Mouse (Mus musculus) heart, adult 2 months (tissue): Measurements from ENCODE around the gene Pla2g6. TPM values are rescaled to one million over a fixed set of nuclear protein-coding genes. Genes with fewer than 3 reads are reported as not detected.

Experiments
- DNase-seq, 2 experiments: peaks; one replicate each; pipeline ENCODE4 v3.0.0; 2021
- H3K27ac ChIP-seq: fragments of 200-600 bp; 2 replicates; pipeline ENCODE4 v1.8.1; 2022
- H3K27me3 ChIP-seq: fragments of 200-500 bp; 2 replicates; pipeline ENCODE4 v1.6.1; 2012; ENCODE audit warnings: mild to moderate bottlenecking, low read length, inconsistent platforms, mixed read lengths; ENCODE audit not compliant: control insufficient read depth, insufficient read depth
- H3K36me3 ChIP-seq: fragments of 200-500 bp; 2 replicates; pipeline ENCODE4 v1.6.1; 2012; ENCODE audit warnings: low read length, inconsistent platforms; ENCODE audit not compliant: control insufficient read depth, insufficient read depth
- H3K4me1 ChIP-seq: fragments of 200-500 bp; 2 replicates; pipeline ENCODE4 v1.6.1; 2011; ENCODE audit warnings: low read length; ENCODE audit not compliant: control insufficient read depth, insufficient read depth
- H3K4me3 ChIP-seq: fragments of 200-600 bp; 2 replicates; pipeline ENCODE4 v1.8.1; 2022
- H3K79me2 ChIP-seq: fragments of 200-500 bp; replicated peaks from 2 replicates; pipeline ENCODE4 v1.6.1; 2012; ENCODE audit warnings: mild to moderate bottlenecking, inconsistent platforms, low read length, moderate library complexity, mixed read lengths; ENCODE audit not compliant: control insufficient read depth, insufficient read depth
- H3K9ac ChIP-seq: fragments of 200-500 bp; 2 replicates; pipeline ENCODE4 v1.6.1; 2012; ENCODE audit warnings: low read depth, mild to moderate bottlenecking, control low read depth, inconsistent platforms, low read length, mixed read lengths
- CTCF ChIP-seq: fragments of 200-600 bp; IDR thresholded peaks from 2 replicates; pipeline ENCODE4 v1.8.1; 2022; ENCODE audit warnings: antibody characterized with exemption, mild to moderate bottlenecking, moderate library complexity
- EP300 ChIP-seq: fragments of 200-500 bp; IDR thresholded peaks from 2 replicates; pipeline ENCODE4 v1.6.1; 2011; ENCODE audit warnings: low read depth, low read length, control low read depth; ENCODE audit not compliant: insufficient read depth
- POLR2A ChIP-seq: fragments of 200-500 bp; IDR thresholded peaks from 2 replicates; pipeline ENCODE4 v1.6.1; 2011; ENCODE audit warnings: mild to moderate bottlenecking, low read depth, low read length, control low read depth; ENCODE audit not compliant: insufficient read depth
- WGBS: fragments of 180-500 bp; shearing (Covaris S2); methylation state at CpG from one replicate; pipeline ENCODE4 v1.1.7; 2018; 5-methylcytosine and 5-hydroxymethylcytosine counted together
- intact Hi-C: fragments of 180-260 bp; cut with DNase I; formaldehyde crosslinking; loops from one replicate; pipeline ENCODE4 v1.15.1; 2025
- polyA plus RNA-seq: library from polyadenylated mRNA; depleted of rRNA; stranded (reverse); fragments of >200 nt; gene quantifications from 2 replicates; pipeline ENCODE4 v1.2.3, GENCODE M21; 2012
- total RNA-seq, 2 experiments: library from RNA; stranded (reverse); gene quantifications; 2 replicates each; pipeline ENCODE4 v1.2.3; 2021

The Pla2g6 gene
- total and polyA plus RNA-seq, 3 experiments = 10.7 to 14.0 (median 11.0) TPM

DNA sequence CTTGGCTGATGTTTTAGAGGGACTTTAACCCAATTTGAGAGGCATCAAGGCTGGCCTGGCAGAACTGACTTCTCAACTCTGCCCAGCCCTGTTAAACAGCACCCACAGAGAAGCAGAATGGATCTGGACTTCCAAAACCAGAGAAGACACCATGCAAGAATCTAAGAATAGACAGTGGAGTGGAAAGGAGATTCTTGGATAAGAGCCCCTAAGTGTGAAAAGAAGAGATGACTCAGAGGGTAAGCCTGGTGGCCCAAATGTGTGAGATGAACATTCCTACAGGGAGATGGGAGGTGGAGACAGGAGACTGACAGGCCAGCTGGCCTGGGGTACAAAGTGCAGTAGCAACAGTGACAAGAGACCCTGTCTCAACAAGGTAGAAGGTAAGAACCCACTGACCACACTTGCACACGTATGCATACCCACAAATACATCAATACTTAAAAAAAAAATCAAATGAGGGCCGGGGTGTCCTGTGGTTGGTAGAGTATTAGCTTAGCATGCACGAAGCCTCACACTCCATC, 65.3 kb downstream of the Pla2g6 start:
- H3K4me1 ChIP-seq = no peaks in the 10 kb centered on the region
- no peak overlapping the region for H3K4me3 ChIP-seq
- H3K9ac ChIP-seq = no peak overlapping the region
- DNase-seq = no peak
- TF ChIP-seq EP300 (no peak), CTCF (no peak), POLR2A (no peak)
- H3K27me3 ChIP-seq = peaks cover 5% of the 10 kb centered on the region; the same call in 1 of the 2 replicates
- intact Hi-C loops = no loop called here
- no peak overlapping the region for H3K27ac ChIP-seq
- WGBS = 93% methylated on average over 3 of the region's 3 CpGs
- H3K36me3 ChIP-seq = no peaks in the 10 kb centered on the region
- H3K79me2 ChIP-seq = no peaks in the 10 kb centered on the region

DNA sequence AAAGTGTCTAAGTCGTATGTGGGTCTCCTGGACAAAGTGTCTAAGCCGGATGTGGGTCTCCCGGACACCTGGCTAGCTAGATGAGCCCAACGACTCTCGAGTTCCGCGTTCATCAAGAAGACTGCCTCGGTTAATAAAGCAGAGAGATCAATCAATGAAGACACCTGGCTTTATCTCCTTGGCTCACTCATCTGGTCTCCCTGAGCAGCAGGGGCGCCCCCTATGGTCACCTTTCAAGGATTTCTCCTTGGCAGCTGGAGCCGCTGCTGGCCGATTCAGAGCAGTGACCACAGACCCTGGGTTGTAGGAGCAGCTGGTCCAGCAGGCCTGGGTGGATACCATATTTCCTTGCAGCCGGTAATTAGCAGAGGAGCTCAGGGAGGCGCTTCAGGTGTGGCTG, 65.8 kb downstream of the Pla2g6 start:
- TF ChIP-seq CTCF (peak; percentile 50; the same call in 1 of the 2 replicates), POLR2A (no peak), EP300 (no peak)
- no peak overlapping the region for H3K27ac ChIP-seq
- H3K79me2 ChIP-seq = no peaks in the 10 kb centered on the region
- peaks cover 5% of the 10 kb centered on the region; the same call in 1 of the 2 replicates for H3K27me3 ChIP-seq
- no peaks in the 10 kb centered on the region for H3K4me1 ChIP-seq
- 35% methylated on average over 13 of the region's 13 CpGs for WGBS
- H3K36me3 ChIP-seq = no peaks in the 10 kb centered on the region
- H3K9ac ChIP-seq = no peak overlapping the region
- DNase-seq = no peak
- intact Hi-C loops = no loop called here
- H3K4me3 ChIP-seq = no peak overlapping the region

DNA sequence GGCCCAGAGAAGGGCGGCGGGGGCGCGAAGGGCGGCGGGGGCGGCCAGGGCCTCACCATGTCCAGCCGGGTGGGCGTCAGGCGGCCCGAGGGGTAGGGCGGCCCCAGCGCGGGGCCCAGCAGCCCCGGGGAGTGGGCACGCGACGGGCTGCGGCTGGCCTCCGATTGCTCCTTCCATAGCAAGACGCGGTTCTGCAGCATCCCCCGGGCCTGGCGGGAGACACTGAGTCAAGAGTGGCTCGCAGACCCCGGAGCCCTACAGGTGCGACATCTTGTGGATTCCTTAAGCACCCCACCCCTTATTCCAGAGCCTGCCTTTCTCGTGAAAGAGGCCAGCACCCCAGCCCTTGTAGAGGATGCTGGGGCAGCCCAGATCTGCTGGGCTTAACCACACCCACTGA, 66.4 kb downstream of the Pla2g6 start:
- DNase-seq = no peak
- H3K36me3 ChIP-seq = no peaks in the 10 kb centered on the region
- peaks cover 5% of the 10 kb centered on the region; the same call in 1 of the 2 replicates for H3K27me3 ChIP-seq
- TF ChIP-seq POLR2A = no peak
- TF ChIP-seq CTCF = no peak
- TF ChIP-seq EP300 = no peak
- no peaks in the 10 kb centered on the region for H3K4me1 ChIP-seq
- WGBS = 1% methylated on average over 26 of the region's 28 CpGs
- no peaks in the 10 kb centered on the region for H3K79me2 ChIP-seq
- intact Hi-C loops = no loop called here
- H3K9ac ChIP-seq = peak overlapping the region; percentile 43
- peak overlapping the region; percentile 55 for H3K4me3 ChIP-seq
- H3K27ac ChIP-seq = no peak overlapping the region; the same call in 1 of the 2 replicates

DNA sequence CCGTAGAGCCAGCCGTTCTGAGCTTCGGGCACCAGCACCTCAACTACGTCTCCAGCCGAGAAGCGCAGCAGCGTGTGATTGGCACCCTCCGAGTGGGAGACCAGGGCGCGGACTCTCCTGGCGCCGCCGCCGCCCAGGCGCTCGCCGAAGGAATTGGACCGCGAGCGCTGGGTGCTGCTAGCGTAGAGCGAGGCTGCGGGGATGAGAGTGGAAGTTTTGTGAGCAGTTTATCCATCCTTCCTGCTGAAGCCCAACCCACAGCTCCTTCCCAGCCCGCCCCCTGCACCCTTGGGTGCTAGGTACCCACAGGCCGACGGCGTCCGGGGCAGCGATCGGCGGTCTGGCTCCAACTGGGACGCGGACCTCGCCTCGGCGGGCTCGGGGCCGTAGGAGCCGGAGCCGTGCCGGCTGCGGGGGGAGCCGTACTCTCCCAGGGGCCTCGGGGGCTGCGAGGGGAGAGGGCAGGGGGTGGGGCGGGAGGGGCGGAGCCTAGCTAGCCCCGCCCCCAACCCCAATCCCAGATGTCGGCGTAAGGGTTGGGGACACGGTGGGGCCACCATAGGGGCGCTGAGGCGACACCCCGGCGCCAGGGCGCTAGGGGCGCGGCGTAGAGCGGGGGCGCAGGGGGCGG, 67.0 kb downstream of the Pla2g6 start:
- intact Hi-C loops = no loop called here
- TF ChIP-seq EP300 (no peak), CTCF (no peak), POLR2A (no peak)
- Histone ChIP-seq H3K9ac (peak overlapping the region; percentile 50), H3K4me3 (peak overlapping the region; percentile 55), H3K27ac (peak overlapping the region; percentile 15; the same call in 1 of the 2 replicates), H3K27me3 (peaks cover 5% of the 10 kb centered on the region; the same call in 1 of the 2 replicates), H3K4me1 (no peaks in the 10 kb centered on the region), H3K36me3 (no peaks in the 10 kb centered on the region), H3K79me2 (no peaks in the 10 kb centered on the region)
- peak; percentile 33 to 58 for DNase-seq
- WGBS = 1% methylated on average over 60 of the region's 62 CpGs

DNA sequence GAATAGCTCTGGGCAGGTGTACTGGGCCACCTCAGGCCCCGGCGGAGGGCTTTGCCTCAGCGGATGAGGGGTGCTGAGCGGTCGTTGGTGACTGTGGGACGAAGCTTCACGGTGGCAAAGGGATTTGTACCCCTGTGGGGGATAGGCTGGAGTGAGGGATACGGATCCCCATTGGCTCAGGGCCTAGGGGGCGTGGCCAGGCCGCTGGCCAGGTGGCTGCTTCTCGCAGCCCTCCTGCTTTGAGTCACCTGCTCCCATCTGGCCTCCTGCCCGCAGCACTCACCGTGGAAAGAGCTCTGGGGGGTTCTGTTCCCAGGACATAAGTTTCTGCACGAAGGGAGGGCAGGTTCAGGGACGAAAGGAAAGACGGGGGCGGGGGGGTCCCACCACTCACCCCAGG, 69.7 kb downstream of the Pla2g6 start:
- DNase-seq = no peak
- Histone ChIP-seq H3K79me2 (no peaks in the 10 kb centered on the region), H3K27ac (no peak overlapping the region), H3K36me3 (no peaks in the 10 kb centered on the region), H3K27me3 (peaks cover 5% of the 10 kb centered on the region; the same call in 1 of the 2 replicates), H3K4me3 (no peak overlapping the region), H3K9ac (no peak overlapping the region), H3K4me1 (no peaks in the 10 kb centered on the region)
- TF ChIP-seq CTCF (no peak), POLR2A (no peak), EP300 (no peak)
- 38% methylated on average over 17 of the region's 17 CpGs for WGBS
- intact Hi-C loops = no loop called here

DNA sequence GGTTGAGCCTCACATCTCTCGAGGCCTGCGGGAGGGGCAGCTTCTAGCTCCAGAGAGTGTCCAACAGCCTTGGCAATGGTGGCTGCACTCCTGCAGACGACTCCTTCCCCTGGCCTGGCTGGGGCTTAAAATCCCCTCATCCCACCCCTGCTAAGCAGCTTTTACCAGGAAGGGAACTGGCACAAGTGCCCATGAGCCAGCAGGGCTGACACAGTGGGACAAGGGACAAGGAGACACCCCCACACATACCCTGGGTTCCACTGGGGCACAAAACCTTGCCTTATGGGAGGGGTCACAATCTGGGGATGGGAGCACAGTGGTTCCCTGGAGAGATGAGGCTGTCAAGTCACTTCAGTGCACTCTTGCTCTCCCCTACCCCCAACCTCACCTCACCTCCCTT, 73.5 kb downstream of the Pla2g6 start, which contains the start of gene Slc16a8:
Slc16a8 (minus strand) TSS at position 101 of the 400 bp plus-strand sequence.
- Histone ChIP-seq H3K4me3 (no peak within 1 kb of the TSS), H3K36me3 (no peaks in the 10 kb centered on the region), H3K27ac (no peak within 1 kb of the TSS), H3K79me2 (no peaks in the 10 kb centered on the region), H3K27me3 (no peaks in the 10 kb centered on the region; the same call in 1 of the 2 replicates), H3K9ac (no peak within 1 kb of the TSS), H3K4me1 (no peaks in the 10 kb centered on the region)
- intact Hi-C loops = no loop called here
- 48% methylated on average over 3 of the region's 3 CpGs for WGBS
- no peak for DNase-seq
- TF ChIP-seq POLR2A (no peak), CTCF (no peak), EP300 (no peak)
